Mouse (Mus musculus) kidney, adult 2 months (tissue): ENCODE measurements at regions not wholly inside any gene's neighbourhood (a gene's known extent, or its start where the extent isn't known, plus 50 kb on each side); places are given as distances from the start of the nearest gene placed in this dataset.
A peak's percentile ranks its signal among the peaks of the same experiment; 100 is the strongest.

Experiments used
- DNase-seq: peaks from one replicate; pipeline ENCODE4 v3.0.0; 2021
- H3K27ac ChIP-seq: fragments of 200-500 bp; 2 replicates; pipeline ENCODE4 v1.5.1; 2012; ENCODE audit warnings: low read depth, low read length, control low read depth, inconsistent platforms; ENCODE audit not compliant: insufficient read depth
- H3K27me3 ChIP-seq: fragments of 200-500 bp; replicated peaks from 2 replicates; pipeline ENCODE4 v1.6.1; 2012; ENCODE audit warnings: mild to moderate bottlenecking, moderate library complexity, low read length, inconsistent platforms; ENCODE audit not compliant: control insufficient read depth, insufficient read depth
- H3K36me3 ChIP-seq: fragments of 200-500 bp; 2 replicates; pipeline ENCODE4 v1.6.1; 2012; ENCODE audit warnings: mild to moderate bottlenecking, moderate library complexity, low read length, inconsistent platforms; ENCODE audit not compliant: control insufficient read depth, insufficient read depth
- H3K4me1 ChIP-seq: fragments of 200-500 bp; 2 replicates; pipeline ENCODE4 v1.6.1; 2011; ENCODE audit warnings: low read length; ENCODE audit not compliant: control insufficient read depth, insufficient read depth
- H3K4me3 ChIP-seq: fragments of 200-500 bp; 2 replicates; pipeline ENCODE4 v1.5.1; 2011; ENCODE audit warnings: mild to moderate bottlenecking, low read depth, low read length, control low read depth; ENCODE audit not compliant: insufficient read depth
- CTCF ChIP-seq: fragments of 200-500 bp; conservative IDR thresholded peaks from 2 replicates; pipeline ENCODE4 v1.5.1; 2011; ENCODE audit warnings: low read depth, mild to moderate bottlenecking, control low read depth, low read length, moderate library complexity, mixed read lengths; ENCODE audit not compliant: insufficient read depth, insufficient read length
- POLR2A ChIP-seq: fragments of 200-500 bp; IDR thresholded peaks from one replicate; pipeline ENCODE4 v1.6.1; 2011; ENCODE audit warnings: low read depth, low read length, control low read depth
- WGBS: fragments of 180-500 bp; shearing (Covaris S2); methylation state at CpG from one replicate; pipeline ENCODE4 v1.1.7; 2018; 5-methylcytosine and 5-hydroxymethylcytosine counted together

GRCm38 (mm10) chr12:8855119-8855518, 66.3 kb upstream of the Laptm4a start:
- 64% methylated on average over 5 of the region's 5 CpGs for WGBS
- TF ChIP-seq CTCF: no peak
- no peak overlapping the region for H3K27ac ChIP-seq
- no peak overlapping the region for H3K4me3 ChIP-seq
- H3K27me3 ChIP-seq: no peaks in the 10 kb centered on the region
- H3K4me1 ChIP-seq: no peaks in the 10 kb centered on the region
- no peak for DNase-seq
- H3K36me3 ChIP-seq: no peaks in the 10 kb centered on the region

GRCm38 (mm10) chr12:8856051-8856543, 65.4 kb upstream of the Laptm4a start:
- 75% methylated on average over 1 of the region's 1 CpGs for WGBS
- Histone ChIP-seq H3K4me3 (no peak overlapping the region), H3K36me3 (no peaks in the 10 kb centered on the region), H3K27ac (no peak overlapping the region), H3K4me1 (no peaks in the 10 kb centered on the region), H3K27me3 (no peaks in the 10 kb centered on the region)
- TF ChIP-seq CTCF: no peak
- no peak for TF ChIP-seq POLR2A
- no peak for DNase-seq

GRCm38 (mm10) chr12:8857308-8857707, 64.2 kb upstream of the Laptm4a start:
- H3K27me3 ChIP-seq: no peaks in the 10 kb centered on the region
- H3K36me3 ChIP-seq: no peaks in the 10 kb centered on the region
- 62% methylated on average over 8 of the region's 8 CpGs for WGBS
- H3K4me1 ChIP-seq: no peaks in the 10 kb centered on the region
- H3K27ac ChIP-seq: no peak overlapping the region
- DNase-seq: no peak
- H3K4me3 ChIP-seq: no peak overlapping the region
- TF ChIP-seq CTCF: 0 out of 2 replicates have a peak, but pooled peaks have one; percentile 10
- no peak for TF ChIP-seq POLR2A

- no peaks in the 10 kb centered on the region for H3K4me1 ChIP-seq
- no peaks in the 10 kb centered on the region for H3K27me3 ChIP-seq
- TF ChIP-seq CTCF (no peak), POLR2A (no peak)
- H3K27ac ChIP-seq: no peak overlapping the region
- no peaks in the 10 kb centered on the region for H3K36me3 ChIP-seq
- WGBS: 65% methylated on average over 7 of the region's 7 CpGs
- no peak for DNase-seq
- no peak overlapping the region for H3K4me3 ChIP-seq
Observed at GRCm38 (mm10) chr12:8858748-8859147, 62.7 kb upstream of the Laptm4a start.

GRCm38 (mm10) chr12:8859588-8859987, 61.9 kb upstream of the Laptm4a start:
- Histone ChIP-seq H3K4me1 (no peaks in the 10 kb centered on the region), H3K36me3 (no peaks in the 10 kb centered on the region), H3K4me3 (no peak overlapping the region), H3K27me3 (no peaks in the 10 kb centered on the region), H3K27ac (0 out of 2 replicates have a peak overlapping the region, but pooled peaks have one; percentile 39)
- 71% methylated on average over 4 of the region's 4 CpGs for WGBS
- DNase-seq: peak; percentile 19
- TF ChIP-seq CTCF: no peak
- no peak for TF ChIP-seq POLR2A

GRCm38 (mm10) chr12:8864830-8865229, 56.6 kb upstream of the Laptm4a start:
- DNase-seq: no peak
- H3K27me3 ChIP-seq: no peaks in the 10 kb centered on the region
- 0 out of 2 replicates have a peak, but pooled peaks cover 3% of the 10 kb centered on the region for H3K4me1 ChIP-seq
- TF ChIP-seq POLR2A (no peak), CTCF (no peak)
- H3K27ac ChIP-seq: no peak overlapping the region
- 53% methylated on average over 3 of the region's 3 CpGs for WGBS
- no peaks in the 10 kb centered on the region for H3K36me3 ChIP-seq
- H3K4me3 ChIP-seq: no peak overlapping the region

GRCm38 (mm10) chr12:8865250-8865649, 56.2 kb upstream of the Laptm4a start:
- peak; percentile 8 for DNase-seq
- Histone ChIP-seq H3K36me3 (no peaks in the 10 kb centered on the region), H3K27me3 (no peaks in the 10 kb centered on the region), H3K27ac (no peak overlapping the region), H3K4me3 (no peak overlapping the region), H3K4me1 (0 out of 2 replicates have a peak, but pooled peaks cover 3% of the 10 kb centered on the region)
- 78% methylated on average over 1 of the region's 1 CpGs for WGBS
- TF ChIP-seq CTCF (no peak), POLR2A (no peak)

- no peak overlapping the region for H3K27ac ChIP-seq
- H3K36me3 ChIP-seq: no peaks in the 10 kb centered on the region
- DNase-seq: no peak
- H3K27me3 ChIP-seq: no peaks in the 10 kb centered on the region
- 30% methylated on average over 1 of the region's 1 CpGs for WGBS
- H3K4me3 ChIP-seq: no peak overlapping the region
- no peak for TF ChIP-seq CTCF
- no peak for TF ChIP-seq POLR2A
- H3K4me1 ChIP-seq: 0 out of 2 replicates have a peak, but pooled peaks cover 3% of the 10 kb centered on the region
Observed at GRCm38 (mm10) chr12:8867104-8867503, 54.4 kb upstream of the Laptm4a start.
